Mouse (Mus musculus) bone marrow macrophage, adult 2 months (primary cell): Measurements from ENCODE around the gene Mau2.

Source experiments
- CTCF ChIP-seq: IDR thresholded peaks from 2 replicates; pipeline ENCODE4 v1.5.1; 2012; ENCODE audit warnings: low read depth, mild to moderate bottlenecking, low read length, moderate library complexity
- POLR2A ChIP-seq: IDR thresholded peaks from 2 replicates; pipeline ENCODE4 v1.6.1; 2012; ENCODE audit warnings: mild to moderate bottlenecking, low read depth, low read length, borderline replicate concordance

- TF ChIP-seq CTCF (no peak), POLR2A (no peak)
These were observed 4.5 kb downstream of the Mau2 start for GRCm38 (mm10) chr8:70037994-70038393.
